Mouse (Mus musculus) c-Kit-positive CD71-positive TER-119-positive erythroid progenitor cells, embryonic 14.5 days (primary cell): ENCODE measurements around the gene Sv2a.
A peak's percentile ranks its signal among the peaks of the same experiment; 100 is the strongest.
"Not testable (repeated sequence)": the region's sequence is repeated elsewhere in the genome, so short reads cannot be mapped to it uniquely, and the experiment has no call there.

Experiments used
- DNase-seq: peaks from one replicate; pipeline ENCODE4 v3.0.0-alpha.2; 2013; ENCODE audit warnings: low spot score

Gene Sv2a

GRCm38 (mm10) chr3:96220765-96221639, 40.1 kb downstream of the Sv2a start, which contains the start of the genes Hist2h2ac and Hist2h2be:
Gene Hist2h2ac (minus strand): TSS chr3:96220880.
Gene Hist2h2be (plus strand): TSS chr3:96221119.
- peak; percentile 99 for DNase-seq

- peak; percentile 54 for DNase-seq
Measured at GRCm38 (mm10) chr3:96221640-96222038, 40.7 kb downstream of the Sv2a start.

GRCm38 (mm10) chr3:96222774-96223173, 41.8 kb downstream of the Sv2a start:
- no peak for DNase-seq

- DNase-seq, result peak; percentile 35
Measured at GRCm38 (mm10) chr3:96225421-96225820, 44.5 kb downstream of the Sv2a start.

- no peak for DNase-seq
Measured at GRCm38 (mm10) chr3:96226695-96227648, 46.0 kb downstream of the Sv2a start.

GRCm38 (mm10) chr3:96228828-96229227, 47.9 kb downstream of the Sv2a start:
- no peak for DNase-seq

GRCm38 (mm10) chr3:96230404-96230803, 49.5 kb downstream of the Sv2a start:
- no peak for DNase-seq

GRCm38 (mm10) chr3:96230910-96231757, 50.2 kb downstream of the Sv2a start:
- DNase-seq, result no peak

- DNase-seq, result no peak
Measured at GRCm38 (mm10) chr3:96231758-96232120, 50.8 kb downstream of the Sv2a start.

- DNase-seq, result no peak
Measured at GRCm38 (mm10) chr3:96234914-96235313, 54.0 kb downstream of the Sv2a start.

- no peak for DNase-seq
Measured at GRCm38 (mm10) chr3:96235836-96236235, 54.9 kb downstream of the Sv2a start.

GRCm38 (mm10) chr3:96236834-96237334, 55.9 kb downstream of the Sv2a start:
- DNase-seq, result no peak

- peak; percentile 68 for DNase-seq
Measured at GRCm38 (mm10) chr3:96237335-96237903, 56.5 kb downstream of the Sv2a start.

- peak; percentile 81 for DNase-seq
Measured at GRCm38 (mm10) chr3:96237904-96238511, 57.1 kb downstream of the Sv2a start.

- not testable (repeated sequence) for DNase-seq
Measured at GRCm38 (mm10) chr3:96238954-96239793, 58.2 kb downstream of the Sv2a start, which contains the start of gene Hist2h3c2. Gene Hist2h3c2 (minus strand): TSS chr3:96239127.

GRCm38 (mm10) chr3:96239949-96240798, 59.2 kb downstream of the Sv2a start, which contains the start of gene Hist2h2aa2:
Gene Hist2h2aa2 (minus strand): TSS chr3:96240276.
- peak; percentile 53 for DNase-seq

- no peak for DNase-seq
Measured at GRCm38 (mm10) chr3:96240799-96241197, 59.8 kb downstream of the Sv2a start.

- DNase-seq, result no peak
Measured at GRCm38 (mm10) chr3:96243921-96244572, 63.1 kb downstream of the Sv2a start.
